Mouse (Mus musculus) T-helper 17 cell (primary cell): ENCODE results near the gene Taok1.
"Not testable (repeated sequence)": the region's sequence is repeated elsewhere in the genome, so short reads cannot be mapped to it uniquely, and the experiment has no call there.

Experiments
- in situ Hi-C, 2 experiments: fragments of 300-600 bp; cut with MboI, MseI; formaldehyde crosslinking; loops; 1 replicate in 1 of 2; 2 replicates in 1 of 2; pipeline ENCODE4 v1.15.1; 2025; ENCODE audit warnings: high pct_unique_total_duplicates in 2 of 2

Gene Taok1

DNA sequence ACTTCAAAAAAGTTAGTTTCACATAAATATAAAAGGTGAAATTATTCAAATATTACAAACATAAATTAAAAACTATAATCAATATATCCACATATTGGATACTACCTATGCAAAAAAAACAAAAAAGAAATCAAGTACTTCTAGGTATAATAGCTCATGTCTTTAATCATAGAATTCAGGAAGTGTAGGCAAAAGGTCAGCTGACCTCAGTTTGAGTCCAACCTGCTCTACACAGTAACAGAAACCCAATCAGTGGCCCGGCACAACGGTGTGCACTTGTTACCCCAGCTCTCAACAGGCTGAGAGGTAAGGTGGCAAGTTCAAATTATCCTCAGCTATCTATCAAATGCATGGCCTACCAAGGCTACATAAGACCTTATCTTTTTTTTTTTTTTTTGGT, 16.8 kb downstream of the Taok1 start:
- in situ Hi-C loops: no loop called here

DNA sequence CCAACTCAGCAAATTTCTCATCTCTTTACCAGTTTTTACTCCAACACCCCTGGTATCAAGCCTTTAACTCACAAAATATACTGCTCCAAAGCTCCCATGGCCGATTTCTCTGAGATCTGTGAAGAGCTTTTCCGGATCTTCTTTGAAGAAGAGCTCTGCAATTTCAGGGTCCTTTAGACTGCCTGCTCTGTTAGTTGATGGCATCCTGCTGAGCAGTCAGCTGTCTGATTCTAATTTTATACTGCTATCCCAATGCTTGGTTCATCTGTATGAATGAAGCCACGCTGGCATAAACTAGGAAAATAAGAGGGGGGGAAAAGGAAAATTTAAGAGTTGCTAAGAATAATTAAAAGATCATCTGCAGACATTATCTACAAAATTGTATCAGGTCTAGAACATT, 22.4 kb downstream of the Taok1 start:
- in situ Hi-C loops: no loop called here

DNA sequence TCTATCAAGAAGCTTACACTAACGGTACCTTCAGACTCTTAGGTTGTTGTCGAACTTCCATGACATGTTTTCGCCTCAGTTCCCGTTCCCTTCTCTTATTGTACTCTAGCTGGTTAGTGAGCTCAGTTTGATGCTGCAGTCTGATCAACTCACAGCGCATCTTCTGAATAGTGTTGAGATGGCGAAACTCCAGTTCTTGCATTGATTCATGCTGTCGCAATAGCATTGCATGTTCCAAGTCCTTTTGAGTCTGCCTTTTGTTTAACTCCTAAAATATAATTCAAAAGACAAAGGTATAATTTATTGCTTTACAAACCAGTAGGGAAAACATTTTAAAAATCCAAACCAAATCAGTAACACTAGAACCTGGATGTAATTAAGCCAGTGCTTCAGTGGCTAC, 62.4 kb downstream of the Taok1 start:
- in situ Hi-C loops: loop anchor here in 1 of 2 experiments (10.0 kb wide), 1 partner anchor 760 kb away; no protein-coding TSS in a partner anchor

DNA sequence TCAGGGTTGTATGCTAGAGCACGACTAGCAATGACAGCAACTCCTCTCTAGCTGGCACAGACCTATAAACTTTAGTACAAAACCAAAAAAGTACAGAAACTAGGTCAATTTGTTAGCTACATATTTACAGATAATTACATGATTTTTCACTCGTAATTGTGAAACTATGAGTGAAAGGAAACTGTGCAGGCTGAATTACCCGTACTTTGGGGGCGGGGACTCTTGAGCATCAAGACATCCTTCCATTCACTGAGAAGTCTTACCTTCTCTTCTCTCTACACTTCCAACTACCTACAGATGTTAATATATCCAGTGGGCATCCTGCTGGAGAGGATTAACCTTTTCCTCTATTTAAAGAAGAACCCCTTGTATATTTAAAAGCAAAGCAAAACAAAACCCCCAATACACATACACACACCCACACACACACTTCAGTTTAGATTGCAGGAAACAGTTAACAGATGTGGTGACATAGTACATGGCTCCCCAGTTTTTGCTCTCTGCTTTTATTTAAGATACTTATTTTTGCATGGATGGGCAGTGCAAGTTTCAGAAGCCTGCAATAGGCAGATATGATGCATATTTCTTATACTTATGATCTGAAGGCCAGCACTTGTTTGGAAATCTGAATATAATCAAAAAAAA, 75.3 kb downstream of the Taok1 start:
- in situ Hi-C loops: no loop called here

DNA sequence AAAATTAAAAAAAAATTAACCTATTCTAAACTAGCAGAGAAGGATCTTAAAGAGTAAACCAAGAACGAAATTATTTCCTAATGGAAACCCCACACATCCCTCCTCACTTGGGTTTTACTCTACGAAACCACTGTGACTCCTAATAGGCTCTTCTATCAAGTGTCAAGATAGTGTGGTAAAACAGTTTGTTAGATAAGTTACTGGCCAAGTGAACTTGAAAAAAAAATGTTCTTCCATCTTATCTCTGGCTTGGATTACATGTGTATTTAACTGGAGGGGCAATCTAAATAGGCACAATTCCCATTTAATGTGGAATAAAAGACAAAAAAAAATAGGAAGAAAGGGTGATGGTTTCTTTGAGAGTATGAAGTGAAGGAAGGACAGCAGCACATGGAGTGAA, 76.8 kb downstream of the Taok1 start:
- in situ Hi-C loops: no loop called here

DNA sequence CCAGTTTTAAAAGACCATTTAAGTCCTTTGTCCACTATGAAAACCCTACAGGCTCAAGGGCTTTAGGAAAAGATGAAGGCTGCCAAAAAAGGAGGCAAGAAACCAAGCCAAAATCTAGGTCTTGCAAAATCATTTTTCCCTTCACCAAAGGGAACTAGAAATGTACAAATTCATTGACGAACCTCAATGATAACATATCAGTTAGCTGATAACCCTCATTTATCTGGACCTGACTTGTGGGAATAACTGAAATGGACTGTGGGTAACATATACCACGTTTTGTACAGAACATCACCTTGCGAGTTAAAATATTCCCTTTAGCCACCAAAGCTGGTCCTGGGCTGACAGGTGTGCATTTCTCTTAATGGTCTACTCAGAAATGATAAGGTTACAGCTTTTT, 78.0 kb downstream of the Taok1 start:
- in situ Hi-C loops: no loop called here

DNA sequence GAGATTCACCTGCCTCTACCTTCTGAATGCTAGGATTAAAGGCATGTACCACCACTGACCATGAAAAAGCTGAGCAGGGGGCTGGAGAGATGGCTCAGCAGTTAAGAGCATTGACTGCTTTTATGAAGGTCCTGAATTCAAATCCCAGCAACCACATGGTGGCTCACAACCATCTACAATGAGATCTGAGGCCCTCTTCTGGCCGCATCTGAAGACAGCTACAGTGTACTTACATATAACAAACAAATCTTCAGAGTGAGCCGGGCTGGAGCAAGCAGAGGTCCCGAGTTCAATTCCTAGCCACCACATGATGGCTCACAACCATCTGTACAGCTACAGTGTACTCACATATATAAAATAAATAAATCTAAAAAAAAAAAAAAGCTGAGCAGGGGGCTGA, 79.2 kb downstream of the Taok1 start:
- in situ Hi-C loops: not testable (repeated sequence)

DNA sequence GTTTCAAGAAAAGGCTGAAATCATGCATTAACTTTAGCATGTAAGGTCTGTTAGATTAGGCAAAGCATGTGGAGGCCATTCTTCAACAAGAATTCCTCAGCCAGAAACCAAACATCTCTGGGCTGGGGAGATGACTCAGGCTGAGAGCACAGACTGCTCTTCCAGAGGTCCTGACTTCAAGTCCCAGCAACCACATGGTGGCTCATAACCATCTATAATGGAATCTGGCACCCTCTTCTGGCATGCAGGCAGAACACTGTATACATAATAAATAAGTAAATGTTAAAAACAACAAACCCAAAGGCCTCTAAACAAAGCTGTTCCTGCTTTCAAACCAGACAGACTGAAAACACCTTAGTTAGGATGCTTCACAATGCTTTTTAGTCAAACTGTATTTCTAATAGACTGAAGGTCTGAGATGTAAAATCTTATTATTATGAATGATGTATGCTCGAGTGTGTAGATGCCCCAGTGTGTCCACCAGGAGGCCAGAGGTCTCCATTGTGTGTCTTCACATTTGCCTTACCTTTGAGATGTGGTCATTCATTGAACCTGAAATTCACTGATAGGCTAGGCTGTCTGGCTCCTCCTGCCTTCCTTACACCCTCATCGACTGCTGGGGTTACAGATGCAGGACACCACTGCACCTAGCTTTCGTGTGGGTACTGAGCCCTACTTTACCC, 81.7 kb downstream of the Taok1 start:
- in situ Hi-C loops: no loop called here

DNA sequence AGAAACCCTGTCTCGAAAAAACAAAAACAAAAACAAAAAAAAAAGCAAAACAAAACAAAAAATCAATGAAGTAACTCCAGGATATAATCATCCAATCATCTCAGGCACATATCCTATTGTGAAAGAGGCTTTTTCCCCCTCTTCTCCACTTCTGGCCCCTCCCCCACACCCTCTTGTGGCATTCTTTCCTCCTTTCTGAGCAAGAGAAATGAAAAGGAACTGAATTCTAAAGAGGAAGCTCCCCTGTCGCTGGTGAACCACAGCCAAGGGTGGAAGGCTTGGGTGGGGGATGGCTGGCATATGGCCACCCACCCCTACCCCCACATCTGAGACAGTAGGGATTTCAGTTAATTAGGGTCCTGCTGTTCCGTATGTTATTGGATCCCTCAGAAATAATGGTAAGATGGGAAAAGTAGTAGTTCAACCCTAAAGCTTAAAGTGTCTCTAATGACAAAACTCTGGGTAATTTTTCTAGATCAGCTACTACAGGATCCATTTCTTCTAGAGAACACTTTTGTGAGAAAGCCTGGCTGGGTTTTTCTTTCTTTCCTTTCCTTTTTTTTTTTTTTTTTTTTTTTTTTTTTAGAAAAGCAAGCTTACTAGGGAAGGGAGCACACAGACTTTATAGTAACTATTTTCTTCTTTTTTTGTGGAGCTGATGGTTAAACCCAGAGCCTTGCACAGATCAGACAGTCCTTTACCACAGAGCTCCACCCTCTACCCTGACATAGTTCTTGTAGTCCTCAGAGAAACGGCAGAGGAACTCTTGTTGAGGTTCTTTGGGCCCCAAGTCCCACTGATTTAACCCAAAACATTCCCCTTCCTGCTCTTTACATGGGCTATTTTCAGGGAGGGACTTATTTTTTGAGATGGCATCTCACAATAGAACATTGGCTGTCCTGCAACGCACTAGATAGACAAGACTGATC, 86.8 kb downstream of the Taok1 start:
- in situ Hi-C loops: no loop called here

DNA sequence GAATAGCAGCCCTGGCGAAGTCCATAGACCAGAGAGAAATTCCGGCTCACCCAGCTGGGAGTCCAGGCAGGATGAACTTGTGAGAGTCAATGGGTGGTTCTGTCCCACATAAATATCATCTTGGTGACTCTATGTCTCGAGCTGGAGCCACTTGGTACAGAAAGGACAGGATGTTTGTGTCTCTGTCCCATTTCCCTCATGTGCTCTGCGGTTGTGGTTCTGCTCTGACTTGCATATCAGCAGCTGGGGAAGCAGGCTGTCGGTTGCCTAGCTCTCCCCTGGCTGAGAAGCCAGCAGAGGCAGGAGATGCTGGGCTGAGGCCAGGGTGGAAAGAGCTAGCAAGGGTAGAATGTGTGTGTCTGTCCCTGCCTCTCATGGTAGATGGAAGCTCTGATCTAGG, 88.6 kb downstream of the Taok1 start, which contains the start of gene Gm10392:
TSS of gene Gm10392 (minus strand) at position 156 of the 400 bp plus-strand sequence.
- in situ Hi-C loops: no loop called here

DNA sequence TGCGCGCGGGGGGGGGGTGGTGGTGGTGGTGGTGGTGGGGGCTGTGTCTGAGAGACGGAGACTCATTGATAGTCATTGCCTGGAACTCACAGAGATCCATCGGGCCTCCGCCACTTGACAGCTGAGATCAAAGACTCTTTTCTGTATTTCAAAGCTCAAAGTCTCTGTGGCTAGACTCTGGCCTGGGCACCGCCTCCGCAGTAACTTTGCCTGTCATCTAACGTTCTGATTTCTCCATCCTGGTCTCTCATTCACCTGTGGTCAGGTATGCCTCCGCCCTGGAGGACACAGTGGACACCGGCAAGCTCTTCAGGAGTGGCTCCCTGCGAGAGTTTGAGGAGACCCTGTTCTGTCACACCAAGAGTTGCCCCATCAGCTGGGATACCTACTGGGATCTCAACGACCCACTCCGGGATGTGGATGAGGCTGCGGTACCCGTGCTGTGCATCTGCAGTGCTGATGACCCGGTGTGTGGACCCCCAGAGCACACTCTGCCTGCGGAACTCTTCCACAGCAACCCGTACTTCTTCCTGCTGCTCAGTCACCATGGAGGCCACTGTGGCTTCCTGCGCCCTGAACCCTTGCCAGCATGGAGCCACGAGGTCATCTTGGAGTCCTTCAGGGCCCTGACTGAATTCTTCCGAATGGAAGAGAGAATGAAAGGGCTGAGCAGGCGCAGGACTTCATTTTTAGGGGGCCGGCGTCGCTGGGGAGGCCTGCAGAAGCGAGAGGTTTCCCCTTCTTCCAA, 89.4 kb downstream of the Taok1 start:
- in situ Hi-C loops: no loop called here

DNA sequence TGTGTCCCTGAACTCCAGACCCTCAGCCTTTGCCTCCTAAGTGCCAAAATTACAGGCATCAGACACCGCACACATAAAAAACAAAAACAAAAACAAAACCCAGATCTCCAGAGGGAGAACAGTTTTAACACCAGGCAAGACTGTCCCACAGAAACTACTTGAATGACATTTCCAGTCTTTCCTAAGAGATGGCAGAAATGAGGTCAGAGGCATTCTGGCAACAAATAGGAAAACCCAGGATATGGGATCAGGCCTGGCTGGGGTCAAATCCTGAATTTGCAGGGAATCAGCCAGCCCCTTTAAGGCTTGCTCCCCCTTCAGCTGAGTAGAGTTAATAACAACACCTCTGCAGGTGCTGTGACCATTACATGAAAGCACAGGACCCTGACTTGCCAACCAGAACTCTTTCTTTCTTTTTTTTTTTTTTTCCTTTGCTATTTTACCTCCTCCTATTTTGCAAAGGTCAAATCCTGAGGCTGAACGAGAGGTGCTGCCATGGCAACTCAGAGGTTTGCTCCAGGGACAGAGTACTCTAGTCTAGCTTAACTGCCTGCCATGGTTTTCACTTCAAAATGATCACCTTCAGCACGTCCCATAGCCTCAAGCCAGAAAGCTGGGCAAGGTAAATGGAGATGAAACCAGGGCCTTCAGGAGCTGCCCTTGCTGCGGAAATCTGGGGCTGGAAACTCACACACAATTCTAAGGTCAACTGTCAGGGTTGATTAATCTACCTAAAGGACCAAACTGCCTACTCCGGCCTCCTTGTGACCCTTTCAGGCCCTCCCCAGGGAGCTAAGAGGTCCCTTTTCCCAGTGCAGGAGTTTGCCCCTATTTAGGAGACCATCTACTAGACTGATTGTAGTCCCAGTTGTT, 90.8 kb downstream of the Taok1 start:
- in situ Hi-C loops: no loop called here

DNA sequence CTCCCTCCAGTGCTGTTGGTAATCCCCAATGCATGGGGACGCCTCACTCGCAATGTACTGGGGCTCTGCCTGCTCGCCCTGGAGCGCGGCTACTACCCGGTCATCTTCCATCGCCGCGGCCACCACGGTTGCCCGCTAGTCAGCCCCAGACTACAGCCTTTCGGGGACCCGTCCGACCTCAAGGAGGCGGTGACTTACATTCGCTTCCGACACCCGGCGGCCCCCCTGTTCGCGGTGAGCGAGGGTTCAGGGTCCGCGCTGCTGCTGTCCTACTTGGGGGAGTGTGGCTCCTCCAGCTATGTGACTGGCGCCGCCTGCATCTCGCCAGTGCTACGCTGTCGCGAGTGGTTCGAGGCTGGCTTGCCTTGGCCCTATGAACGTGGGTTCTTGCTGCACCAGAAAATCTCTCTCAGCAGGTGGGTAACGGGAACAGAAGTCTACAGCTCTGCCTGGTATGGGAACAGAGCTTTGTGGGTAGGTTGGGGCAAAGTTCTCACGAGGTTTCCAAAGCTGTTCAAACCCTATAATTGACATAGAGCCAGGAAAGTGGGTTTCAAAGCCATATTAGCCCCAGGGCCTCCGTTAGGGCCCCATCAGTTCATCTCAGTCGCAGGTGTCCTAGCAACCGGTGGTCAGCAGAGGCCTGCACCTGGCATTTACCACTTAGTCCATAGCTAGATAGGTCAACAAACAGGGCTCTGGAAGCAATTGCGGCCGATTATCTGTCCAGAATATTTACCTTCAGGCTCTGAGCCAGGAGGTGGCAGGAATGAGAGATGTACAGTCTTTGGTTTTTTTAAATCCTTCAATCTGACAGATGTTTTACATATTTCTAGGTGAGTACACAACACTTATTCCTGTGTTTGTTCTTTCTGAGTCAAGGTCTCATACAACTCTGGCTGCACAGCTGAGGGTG, 91.7 kb downstream of the Taok1 start, which contains the start of gene Trp53i13:
TSS of gene Trp53i13 (minus strand) at position 344 of the 916 bp plus-strand sequence.
- in situ Hi-C loops: no loop called here

DNA sequence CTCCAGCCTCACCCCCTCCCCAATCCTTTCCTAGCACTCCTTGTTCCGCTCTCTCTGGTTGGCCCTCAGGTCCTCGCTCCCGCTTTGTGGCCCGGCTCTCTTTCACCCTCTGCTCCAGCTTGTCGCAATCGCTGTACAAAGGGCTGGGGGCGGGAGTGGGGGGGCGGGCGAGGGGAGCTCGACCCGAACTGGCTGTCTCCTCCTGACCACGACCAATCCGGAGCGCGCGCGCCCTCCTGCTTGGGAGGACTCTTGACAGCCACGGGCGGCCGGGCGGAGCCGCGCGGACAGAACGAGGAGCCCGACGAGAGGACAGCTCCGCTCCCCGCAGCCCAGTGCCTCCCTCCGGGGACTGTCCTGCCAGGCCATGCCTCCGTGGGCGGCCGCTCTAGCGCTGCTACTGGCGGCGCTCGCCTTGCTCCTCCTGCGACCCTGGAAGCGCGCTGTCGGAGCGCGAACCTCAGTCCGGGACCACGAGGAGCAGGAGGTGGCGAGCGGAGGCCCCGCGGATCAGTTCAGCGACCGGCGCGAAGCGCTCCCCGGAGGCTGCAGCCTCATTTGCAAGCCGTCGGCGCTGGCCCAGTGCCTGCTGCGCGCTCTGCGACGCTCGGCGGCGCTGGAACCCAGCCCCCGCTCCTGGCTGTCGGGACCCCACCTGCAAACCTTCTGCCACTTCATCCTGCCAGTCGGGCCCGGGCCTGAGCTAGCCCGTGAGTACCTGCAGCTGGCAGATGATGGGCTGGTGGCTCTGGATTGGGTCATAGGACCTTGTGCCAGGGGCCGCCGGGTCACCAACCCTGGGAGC, 92.6 kb downstream of the Taok1 start, which contains the start of gene Abhd15:
TSS of gene Abhd15 (plus strand) at position 290 of the 805 bp plus-strand sequence.
- in situ Hi-C loops: no loop called here

DNA sequence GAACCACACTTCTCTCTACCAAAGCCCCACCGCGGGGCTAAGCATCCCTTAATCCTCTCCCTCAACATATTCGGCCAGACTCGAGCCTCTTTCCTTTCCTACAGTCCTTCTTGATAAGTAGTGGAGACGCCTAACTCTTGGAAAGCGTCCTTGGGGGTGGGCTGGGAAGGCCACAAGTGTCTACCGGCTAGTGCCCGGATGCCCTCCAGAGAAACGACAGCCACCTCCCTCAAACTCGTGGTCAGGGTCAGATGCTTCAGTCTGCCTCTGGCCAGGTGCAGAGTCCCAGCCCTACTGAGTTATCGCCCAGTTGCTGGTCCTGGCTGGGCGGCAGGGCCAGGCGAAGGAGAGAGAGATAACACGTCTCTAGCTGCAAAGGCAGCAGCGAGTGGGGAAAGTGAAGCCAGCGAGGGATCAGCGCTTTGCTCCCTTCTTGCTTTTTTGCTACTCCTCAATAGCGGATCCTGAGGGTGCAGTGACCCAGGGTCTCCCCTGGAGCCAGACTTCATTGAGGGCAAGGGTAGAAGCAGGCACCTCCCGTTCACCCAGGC, 93.3 kb downstream of the Taok1 start:
- in situ Hi-C loops: no loop called here

DNA sequence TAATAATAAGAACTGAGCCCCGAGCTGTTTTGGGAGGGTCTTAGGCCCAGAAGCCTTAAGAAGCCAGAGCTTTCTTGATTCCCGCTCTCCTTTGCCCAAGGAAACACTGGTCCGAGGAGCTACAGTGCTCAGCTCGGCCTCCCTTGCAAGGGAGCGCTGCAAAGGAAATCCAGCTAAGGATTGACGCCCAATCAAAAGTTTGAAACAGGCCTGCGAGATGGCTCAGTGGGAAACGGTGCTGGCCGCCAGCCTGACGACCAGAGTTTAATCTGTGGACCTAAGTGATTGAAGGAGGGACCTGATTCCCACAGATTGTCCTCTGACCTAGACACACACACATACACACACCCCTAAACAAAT, 93.8 kb downstream of the Taok1 start:
- in situ Hi-C loops: no loop called here

DNA sequence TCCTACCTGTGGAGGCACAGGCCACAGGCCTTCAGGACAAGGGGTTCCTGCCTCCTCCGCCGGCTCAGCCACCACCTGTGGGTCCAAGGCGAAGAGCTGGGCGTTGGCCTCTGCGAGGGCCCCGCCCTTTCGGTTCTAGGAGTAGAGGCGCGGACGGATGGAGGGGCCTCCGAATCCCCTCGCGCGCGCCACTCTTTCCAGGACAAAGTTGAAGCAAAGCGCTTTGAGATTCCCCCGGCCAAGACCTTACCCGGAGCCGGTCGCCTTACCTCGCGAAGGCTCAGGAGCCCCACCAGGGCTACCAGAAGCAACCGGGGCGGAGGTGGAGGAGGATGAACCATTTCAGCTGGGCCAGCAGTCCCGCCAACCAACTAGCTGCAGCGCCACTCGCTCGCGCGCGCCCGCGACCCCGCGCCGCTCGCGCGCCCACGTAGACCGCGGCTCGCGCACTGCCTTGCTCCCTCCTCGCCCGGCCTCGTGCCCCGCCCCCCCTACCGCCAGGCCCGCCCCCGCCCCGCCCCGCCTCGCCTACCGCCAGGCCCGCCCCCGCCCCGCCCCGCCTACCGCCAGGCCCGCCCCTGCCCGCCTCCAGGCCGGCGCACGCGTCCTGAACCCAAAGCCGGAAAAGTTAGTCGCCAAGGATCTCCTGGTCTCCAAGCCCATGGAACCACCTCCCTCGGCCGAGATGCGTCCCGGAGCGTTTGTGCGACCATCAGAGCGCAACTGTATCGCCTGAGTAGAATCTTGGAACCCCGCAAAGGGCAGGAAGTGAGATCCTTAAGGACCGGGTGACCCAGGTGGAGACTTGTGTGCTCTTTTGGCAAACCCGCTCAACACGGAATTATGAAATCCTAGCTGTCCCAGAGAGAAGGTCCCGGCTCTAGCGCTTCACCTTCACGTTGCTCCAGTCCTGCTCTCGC, 94.5 kb downstream of the Taok1 start:
- in situ Hi-C loops: no loop called here
